Mouse (Mus musculus) neural tube, embryonic 15.5 days (tissue): ENCODE data around the gene Tdrd5. TPM values are rescaled to one million over a fixed set of nuclear protein-coding genes. Genes with fewer than 3 reads are reported as not detected.

Source experiments
- ATAC-seq: fragments of 200-750 bp; cut with Nextera tagmentation; 2 replicates; pipeline ENCODE4 v1.8.0; 2017; ENCODE audit warnings: mild to moderate bottlenecking, moderate TSS enrichment, moderate library complexity; ENCODE audit not compliant: low FRiP score
- H3K27ac ChIP-seq: fragments of 300-500 bp; sonication (generic); replicated peaks from 2 replicates; pipeline ENCODE4 v1.5.1; 2015; ENCODE audit warnings: mild to moderate bottlenecking, inconsistent platforms
- H3K27me3 ChIP-seq: fragments of 300-500 bp; sonication (generic); replicated peaks from 2 replicates; pipeline ENCODE4 v1.6.1; 2015; ENCODE audit warnings: inconsistent platforms
- H3K36me3 ChIP-seq: fragments of 300-500 bp; sonication (generic); 2 replicates; pipeline ENCODE4 v1.6.1; 2015; ENCODE audit warnings: inconsistent platforms
- H3K4me1 ChIP-seq: fragments of 300-500 bp; sonication (generic); 2 replicates; pipeline ENCODE4 v1.6.1; 2015; ENCODE audit warnings: inconsistent platforms
- H3K4me2 ChIP-seq: fragments of 300-500 bp; sonication (generic); 2 replicates; pipeline ENCODE4 v1.6.1; 2015; ENCODE audit warnings: inconsistent platforms, mild to moderate bottlenecking, moderate library complexity
- H3K4me3 ChIP-seq: fragments of 300-500 bp; sonication (generic); replicated peaks from 2 replicates; pipeline ENCODE4 v1.5.1; 2015; ENCODE audit warnings: mild to moderate bottlenecking, inconsistent platforms
- H3K9ac ChIP-seq: fragments of 300-500 bp; sonication (generic); replicated peaks from 2 replicates; pipeline ENCODE4 v1.6.1; 2015; ENCODE audit warnings: mild to moderate bottlenecking, inconsistent platforms
- H3K9me3 ChIP-seq: fragments of 300-500 bp; sonication (generic); replicated peaks from 2 replicates; pipeline ENCODE4 v1.6.1; 2016; ENCODE audit warnings: inconsistent platforms
- WGBS: fragments of 180-500 bp; shearing (Covaris S2); methylation state at CpG from one replicate; pipeline ENCODE4 v1.1.7; 2015; ENCODE audit warnings: mixed read lengths; 5-methylcytosine and 5-hydroxymethylcytosine counted together
- polyA plus RNA-seq: library from polyadenylated mRNA; unstranded; fragments of >200 nt; fragmentation: Nextera tagmentation; extraction: Ambion mirVana; gene quantifications from 2 replicates; pipeline ENCODE4 v1.2.1, GENCODE M21; 2015

The Tdrd5 gene
- polyA plus RNA-seq, 1 experiment from 2014 or later: 0.77 TPM

DNA sequence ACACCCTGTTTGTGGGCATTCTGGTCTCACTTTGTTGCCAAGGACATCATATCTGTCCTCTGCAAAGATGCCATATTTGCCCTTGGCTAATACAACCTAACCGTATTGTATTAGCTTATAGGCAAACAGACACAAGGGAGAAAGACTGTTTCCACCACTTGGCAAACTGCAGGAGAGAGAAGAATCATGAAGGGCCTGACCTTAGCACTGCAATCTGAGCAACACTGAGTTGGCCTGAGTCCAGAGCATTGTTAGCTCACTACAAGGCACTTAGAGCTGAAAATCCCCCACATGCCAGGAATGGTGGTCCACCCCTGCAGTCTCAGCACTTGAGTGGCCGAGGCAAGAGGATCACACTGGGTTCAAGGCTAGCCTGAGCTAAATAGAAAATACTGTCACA is 84.9 kb downstream of the Tdrd5 start:
- Histone ChIP-seq H3K27ac (no peak overlapping the region), H3K9me3 (no peaks in the 10 kb centered on the region), H3K4me2 (no peak overlapping the region), H3K9ac (no peak overlapping the region), H3K4me3 (no peak overlapping the region), H3K36me3 (no peaks in the 10 kb centered on the region), H3K4me1 (peaks cover 18% of the 10 kb centered on the region), H3K27me3 (no peaks in the 10 kb centered on the region)
- 91% methylated on average over 2 of the region's 2 CpGs for WGBS
- no peak for ATAC-seq

DNA sequence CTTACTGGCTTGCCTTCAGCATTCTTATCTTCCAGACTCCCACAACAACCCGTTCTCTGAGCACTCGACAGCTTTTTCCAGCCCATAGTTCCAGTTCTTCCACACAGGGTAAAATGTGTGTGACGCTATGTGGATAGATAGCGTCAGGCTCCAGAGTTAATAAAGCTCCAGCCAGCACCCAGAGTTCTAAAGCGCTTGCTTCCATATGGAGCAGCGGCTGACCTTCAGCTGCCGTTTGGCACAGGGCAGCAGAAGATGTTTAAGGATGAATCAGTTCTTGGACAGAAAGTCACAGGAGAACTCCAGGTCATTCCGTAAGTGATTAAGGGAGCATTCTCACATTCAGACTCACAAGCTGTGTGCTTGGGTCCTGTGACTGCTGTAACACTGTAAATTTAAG is 85.5 kb downstream of the Tdrd5 start:
- Histone ChIP-seq H3K9ac (no peak overlapping the region), H3K27ac (no peak overlapping the region), H3K36me3 (no peaks in the 10 kb centered on the region), H3K9me3 (no peaks in the 10 kb centered on the region), H3K4me2 (no peak overlapping the region), H3K4me1 (peaks cover 18% of the 10 kb centered on the region), H3K4me3 (no peak overlapping the region), H3K27me3 (no peaks in the 10 kb centered on the region)
- 74% methylated on average over 8 of the region's 8 CpGs for WGBS
- ATAC-seq: no peak

DNA sequence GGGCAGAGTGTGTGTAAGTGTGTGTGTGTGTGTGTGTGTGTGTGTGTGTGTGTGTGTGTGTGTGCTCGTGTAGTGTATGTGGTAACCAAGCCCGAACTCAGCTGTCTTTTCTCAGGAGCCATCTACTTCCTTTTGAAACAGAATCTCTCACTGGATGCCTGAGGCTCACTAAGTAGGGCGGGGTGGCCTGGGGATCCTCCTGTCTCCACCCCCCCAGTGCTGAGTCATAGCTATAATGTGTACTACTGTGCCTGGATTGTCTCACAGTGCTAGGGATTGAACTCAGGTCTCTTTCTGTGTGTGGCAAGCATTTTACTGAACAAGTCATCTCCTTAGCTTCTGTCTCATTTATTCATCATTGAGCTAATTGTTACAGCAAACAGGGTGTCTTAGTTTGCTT is 86.1 kb downstream of the Tdrd5 start:
- Histone ChIP-seq H3K4me3 (no peak overlapping the region), H3K27me3 (no peaks in the 10 kb centered on the region), H3K4me1 (peaks cover 12% of the 10 kb centered on the region), H3K9ac (no peak overlapping the region), H3K27ac (no peak overlapping the region), H3K9me3 (no peaks in the 10 kb centered on the region), H3K36me3 (no peaks in the 10 kb centered on the region), H3K4me2 (no peak overlapping the region)
- 0 out of 2 replicates have a peak, but pooled peaks have one; percentile 22 for ATAC-seq
- WGBS: 59% methylated on average over 3 of the region's 3 CpGs

DNA sequence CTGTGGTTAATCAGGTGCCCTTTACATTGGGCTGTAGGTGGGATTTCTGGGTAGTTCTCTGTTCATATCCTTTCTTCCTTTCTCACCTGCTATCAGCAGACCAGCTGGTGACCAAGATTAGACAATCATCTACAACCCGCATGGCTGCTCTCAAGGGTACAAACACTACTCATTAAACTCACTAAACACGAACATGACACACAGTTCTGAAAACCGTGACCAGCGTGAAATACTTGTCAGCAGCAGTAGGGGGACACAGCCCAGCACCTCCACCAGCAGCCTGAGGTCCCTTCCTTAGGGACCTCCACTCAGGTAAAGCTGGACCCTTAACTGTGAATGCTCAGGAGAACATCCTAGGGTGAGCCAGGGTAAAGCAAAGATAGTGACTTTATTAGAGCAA is 87.2 kb downstream of the Tdrd5 start:
- H3K4me1 ChIP-seq: peaks cover 9% of the 10 kb centered on the region; the same call in 1 of the 2 replicates
- ATAC-seq: peak; percentile 38
- no peaks in the 10 kb centered on the region for H3K9me3 ChIP-seq
- no peaks in the 10 kb centered on the region for H3K36me3 ChIP-seq
- H3K4me3 ChIP-seq: no peak overlapping the region
- no peak overlapping the region for H3K4me2 ChIP-seq
- H3K27me3 ChIP-seq: no peaks in the 10 kb centered on the region
- WGBS: 58% methylated on average over 4 of the region's 4 CpGs
- no peak overlapping the region for H3K27ac ChIP-seq
- no peak overlapping the region for H3K9ac ChIP-seq

DNA sequence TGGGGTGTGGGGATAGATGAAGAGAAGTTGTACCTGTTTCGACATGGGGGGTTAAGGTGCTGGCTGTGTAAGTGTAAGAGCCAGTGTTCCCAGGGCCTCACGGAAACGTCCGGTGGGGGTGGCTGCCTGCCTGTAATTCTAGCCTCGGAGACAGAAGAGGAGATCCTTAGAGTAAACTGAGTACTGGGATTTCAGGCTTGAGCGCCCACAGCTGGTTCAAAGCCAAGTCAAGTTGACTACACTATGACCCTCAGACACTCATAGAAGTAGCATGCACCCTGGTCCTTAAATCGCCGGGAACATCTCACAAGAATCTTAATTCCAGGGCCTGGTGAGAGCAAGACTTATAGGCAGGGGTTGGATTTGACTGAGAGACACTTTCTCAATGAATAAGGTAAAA is 88.8 kb downstream of the Tdrd5 start:
- no peaks in the 10 kb centered on the region for H3K27me3 ChIP-seq
- no peak overlapping the region for H3K27ac ChIP-seq
- no peak for ATAC-seq
- peaks cover 9% of the 10 kb centered on the region; the same call in 1 of the 2 replicates for H3K4me1 ChIP-seq
- no peak overlapping the region for H3K9ac ChIP-seq
- no peaks in the 10 kb centered on the region for H3K9me3 ChIP-seq
- H3K36me3 ChIP-seq: no peaks in the 10 kb centered on the region
- H3K4me3 ChIP-seq: no peak overlapping the region
- H3K4me2 ChIP-seq: no peak overlapping the region
- 86% methylated on average over 8 of the region's 8 CpGs for WGBS

DNA sequence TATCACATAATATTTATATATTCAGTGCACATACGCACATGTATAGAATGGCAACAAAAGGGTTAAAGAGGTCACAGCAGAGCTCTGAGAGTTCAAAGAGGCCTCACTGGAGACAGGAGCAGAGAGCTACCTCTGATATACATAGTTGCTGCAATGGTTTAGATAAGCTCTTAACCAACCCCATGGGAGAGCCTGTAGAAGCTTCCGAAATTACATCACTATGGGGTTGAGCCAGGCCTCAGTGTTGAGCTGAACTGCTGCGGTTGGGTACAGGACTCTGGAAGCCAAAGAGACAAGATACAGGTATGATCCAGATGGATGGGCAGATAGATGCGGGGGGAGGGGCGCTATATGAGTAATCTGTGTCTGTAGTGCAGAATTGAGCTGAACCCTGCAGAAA is 90.5 kb downstream of the Tdrd5 start:
- Histone ChIP-seq H3K4me3 (no peak overlapping the region), H3K9me3 (no peaks in the 10 kb centered on the region), H3K4me1 (peaks cover 9% of the 10 kb centered on the region; the same call in 1 of the 2 replicates), H3K9ac (no peak overlapping the region), H3K36me3 (no peaks in the 10 kb centered on the region), H3K27me3 (no peaks in the 10 kb centered on the region), H3K27ac (no peak overlapping the region), H3K4me2 (no peak overlapping the region)
- no peak for ATAC-seq
- WGBS: 90% methylated on average over 5 of the region's 5 CpGs

DNA sequence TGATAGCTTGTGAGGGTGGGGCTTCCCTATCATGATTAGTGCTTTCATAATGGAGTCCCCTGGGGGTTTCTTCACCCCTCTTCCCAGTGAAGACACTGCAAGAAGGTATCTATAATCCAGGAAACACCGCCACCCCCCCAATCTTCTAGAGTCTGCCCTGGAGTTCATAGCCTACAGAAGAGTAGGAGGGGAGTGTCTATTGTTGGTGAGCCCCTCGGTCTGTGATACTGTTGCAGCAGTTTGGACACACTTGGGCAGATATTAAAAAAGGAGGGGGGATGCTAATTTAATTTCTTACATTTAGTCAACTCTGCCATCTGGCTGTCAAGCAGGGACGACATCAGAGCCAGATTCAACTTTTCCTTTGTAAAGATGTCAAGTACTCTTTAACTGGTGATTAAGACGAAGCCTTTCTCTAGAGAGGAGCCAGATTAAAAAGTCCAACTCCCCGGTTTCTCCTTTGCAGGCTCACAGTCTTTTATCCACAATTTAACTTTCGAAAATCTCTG is 91.6 kb downstream of the Tdrd5 start:
- Histone ChIP-seq H3K4me1 (0 out of 2 replicates have a peak, but pooled peaks cover 5% of the 10 kb centered on the region), H3K4me3 (no peak overlapping the region), H3K36me3 (no peaks in the 10 kb centered on the region), H3K9ac (no peak overlapping the region), H3K9me3 (no peaks in the 10 kb centered on the region), H3K27ac (no peak overlapping the region), H3K4me2 (no peak overlapping the region), H3K27me3 (peaks cover 6% of the 10 kb centered on the region; the same call in 1 of the 2 replicates)
- ATAC-seq: no peak
- WGBS: 55% methylated on average over 6 of the region's 6 CpGs

Other genes starting within 250 kb of the Tdrd5 start
- 5.2 and 5.6 TPM in 2 replicates for gene Fam163a, start 98.6 kb downstream of the Tdrd5 start, polyA plus RNA-seq
- 0.17 and 0.22 TPM in 2 replicates for gene Nphs2, start 7.1 kb upstream of the Tdrd5 start, polyA plus RNA-seq
- gene Gm2000, start 62.4 kb upstream of the Tdrd5 start, polyA plus RNA-seq: 543 TPM in 2 replicates
- 0.22 TPM in 1 of 2 replicates, not detected in the other for gene Axdnd1, start 117.5 kb upstream of the Tdrd5 start, polyA plus RNA-seq
- 9.8 and 16.6 TPM in 2 replicates for gene Soat1, start 170.7 kb upstream of the Tdrd5 start, polyA plus RNA-seq
- gene Gm10031, start 220.3 kb upstream of the Tdrd5 start, polyA plus RNA-seq: 0.40 and 0.45 TPM in 2 replicates